Mouse (Mus musculus): ENCODE measurements around the gene Tll2. TPM values are rescaled to one million over a fixed set of nuclear protein-coding genes. Genes with fewer than 3 reads are reported as not detected.

The Tll2 gene
- polyA plus RNA-seq (2017; shearing (Covaris generic)) = not detected

GRCm38 (mm10) chr19:41206811-41207344, at the start of gene Tll2:
Tll2 (minus strand) TSS chr19:41206835.

GRCm38 (mm10) chr19:41076906-41077305, 129.7 kb downstream of the Tll2 start, which contains the start of gene Opalin:
Opalin (minus strand) TSS chr19:41077113.

Other genes starting within 250 kb of the Tll2 start
- gene Blnk, start 212.3 kb downstream of the Tll2 start, polyA plus RNA-seq (2017; shearing (Covaris generic)) = not detected
- 10.3 TPM for gene Dntt, start 177.6 kb downstream of the Tll2 start, polyA plus RNA-seq (2017; shearing (Covaris generic))
- gene Opalin, start 129.7 kb downstream of the Tll2 start, polyA plus RNA-seq (2017; shearing (Covaris generic)) = not detected
- 272 TPM for gene Tm9sf3, start 57.2 kb upstream of the Tll2 start, polyA plus RNA-seq (2017; shearing (Covaris generic))
- 0.17 TPM for gene Pik3ap1, start 178.3 kb upstream of the Tll2 start, polyA plus RNA-seq (2017; shearing (Covaris generic))

Data from naive thymus-derived CD4-positive, alpha-beta T cell, adult 5 months (primary cell).